Mouse (Mus musculus): Measurements from ENCODE around the gene 1810046K07Rik.

Gene 1810046K07Rik

GRCm38 (mm10) chr9:51305146-51305545 lies 23.6 kb downstream of the 1810046K07Rik start:
- DNase-seq (ENCODE audit: extremely low spot score, low read depth, low spot score) = no peak

GRCm38 (mm10) chr9:51303980-51304379 lies 24.7 kb downstream of the 1810046K07Rik start:
- no peak for DNase-seq (ENCODE audit: extremely low spot score, low read depth, low spot score)

DNA sequence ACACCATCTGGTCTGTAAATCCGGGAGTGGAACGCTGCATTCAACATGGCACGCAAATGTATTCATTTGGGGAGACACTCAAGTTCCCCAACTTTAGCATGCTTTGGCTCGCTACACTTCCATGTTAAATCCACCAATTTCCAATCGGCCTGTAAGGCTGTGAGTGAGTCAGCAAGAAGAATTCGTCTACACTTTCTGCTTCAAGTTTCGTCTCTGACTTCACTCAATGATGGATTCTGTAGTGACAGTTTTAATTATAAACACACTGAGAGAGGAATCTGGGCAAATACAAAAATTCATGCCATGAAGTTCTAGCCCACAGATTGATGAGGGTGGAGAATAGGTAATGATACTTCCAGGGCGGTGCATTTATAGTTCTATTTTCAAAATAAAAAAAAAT lies 35.2 kb downstream of the 1810046K07Rik start:
- no peak for DNase-seq (ENCODE audit: extremely low spot score, low read depth, low spot score)

DNA sequence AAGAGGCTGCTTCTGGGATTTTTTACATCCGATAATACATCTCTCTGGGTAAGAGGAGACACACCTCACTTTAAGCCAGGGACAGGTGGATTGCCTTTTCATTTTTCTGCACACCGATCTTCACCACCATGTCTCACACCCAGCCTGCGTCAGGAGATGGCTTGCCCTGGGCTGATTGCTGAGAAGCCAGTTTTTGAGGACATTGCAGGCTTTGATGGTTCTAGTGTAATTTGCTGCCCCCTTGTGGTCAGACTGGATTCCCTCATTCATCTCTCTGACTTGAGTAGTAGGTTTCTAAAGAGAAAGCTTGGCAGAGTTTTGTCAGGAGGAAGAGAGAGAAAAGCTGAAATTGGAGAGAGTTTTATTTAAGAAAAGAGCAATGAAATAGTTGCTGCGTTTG lies 36.0 kb downstream of the 1810046K07Rik start:
- peak; percentile 88 for DNase-seq (ENCODE audit: extremely low spot score, low read depth, low spot score)

DNA sequence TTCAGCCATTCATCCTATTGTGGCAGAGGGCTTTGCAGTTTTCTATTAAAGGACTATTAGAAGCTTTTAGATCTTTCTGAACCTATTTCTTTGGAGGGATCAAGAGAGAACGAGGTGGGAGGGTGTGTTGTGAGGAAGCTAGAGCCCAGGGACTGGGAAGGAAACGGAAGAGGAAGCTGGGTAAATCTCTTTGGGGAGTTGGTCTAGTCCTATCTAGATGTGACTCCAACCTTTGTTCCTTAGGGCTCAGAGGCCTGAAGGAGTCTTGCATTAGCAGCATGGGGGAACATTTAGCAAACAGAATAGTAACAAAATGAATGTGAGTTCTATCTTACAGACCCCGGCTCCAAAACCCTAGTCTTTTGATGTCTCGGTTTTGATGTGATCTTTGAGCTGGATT lies 37.7 kb downstream of the 1810046K07Rik start:
- DNase-seq (ENCODE audit: extremely low spot score, low read depth, low spot score) = no peak

- DNase-seq (ENCODE audit: extremely low spot score, low read depth, low spot score) = no peak
Measured at GRCm38 (mm10) chr9:51286079-51286478, 42.6 kb downstream of the 1810046K07Rik start.

DNA sequence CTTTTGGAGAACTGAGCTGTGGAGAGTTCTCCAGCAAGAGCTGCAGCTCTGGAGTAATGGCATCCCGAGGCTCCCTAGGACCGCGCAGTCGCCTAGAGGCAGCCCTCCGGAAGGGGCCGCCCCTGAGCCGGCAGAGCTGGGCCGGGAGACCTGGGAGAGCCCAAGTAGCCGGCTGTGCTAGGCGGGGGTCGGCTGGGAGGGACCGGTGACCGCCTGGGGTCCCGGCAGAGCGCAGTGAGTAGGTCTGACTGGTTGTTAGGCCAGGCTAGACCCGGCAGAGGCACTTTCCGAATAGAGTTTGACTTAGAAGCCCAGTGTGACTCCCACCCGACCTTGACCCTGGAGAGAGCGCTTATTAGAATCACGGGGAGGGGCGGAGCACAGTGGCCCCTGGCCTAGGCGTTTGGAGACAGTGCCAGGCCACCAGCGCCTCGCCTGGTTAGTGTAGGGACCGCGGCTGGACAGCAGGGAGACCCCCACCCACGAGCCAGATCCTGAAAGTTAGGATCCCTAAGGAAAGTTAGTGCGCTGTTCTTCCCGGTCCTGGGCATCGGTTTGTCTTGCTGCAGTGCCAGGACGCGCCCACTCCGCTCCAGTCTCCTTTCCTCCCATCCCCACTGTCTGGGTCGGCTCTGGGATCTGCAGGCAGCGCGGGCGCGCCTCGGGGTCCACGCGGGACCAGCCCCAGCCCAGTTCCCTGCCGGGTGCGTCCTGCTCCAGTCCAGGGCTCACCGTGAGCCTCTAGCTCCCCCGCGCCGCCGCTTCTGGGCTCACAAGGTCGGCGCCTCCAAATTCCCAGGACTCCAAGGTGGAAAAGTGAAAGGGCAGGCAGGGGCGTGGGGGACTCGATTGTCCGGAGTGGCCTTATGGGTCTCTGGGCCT lies 50.0 kb downstream of the 1810046K07Rik start, which contains the start of gene Colca2:
Gene Colca2, minus strand, starts transcription at position 70 of the 882 bp plus-strand sequence.
- DNase-seq (ENCODE audit: extremely low spot score, low read depth, low spot score) = peak; percentile 18

- DNase-seq (ENCODE audit: extremely low spot score, low read depth, low spot score) = peak; percentile 39
Measured at GRCm38 (mm10) chr9:51277834-51278498, 50.8 kb downstream of the 1810046K07Rik start.

GRCm38 (mm10) chr9:51274678-51275077 lies 54.0 kb downstream of the 1810046K07Rik start:
- no peak for DNase-seq (ENCODE audit: extremely low spot score, low read depth, low spot score)

- DNase-seq (ENCODE audit: extremely low spot score, low read depth, low spot score) = no peak
Measured at GRCm38 (mm10) chr9:51273581-51274154, 55.0 kb downstream of the 1810046K07Rik start.

GRCm38 (mm10) chr9:51272102-51272501 lies 56.6 kb downstream of the 1810046K07Rik start:
- DNase-seq (ENCODE audit: extremely low spot score, low read depth, low spot score) = no peak

GRCm38 (mm10) chr9:51271073-51271472 lies 57.6 kb downstream of the 1810046K07Rik start:
- no peak for DNase-seq (ENCODE audit: extremely low spot score, low read depth, low spot score)

- DNase-seq (ENCODE audit: extremely low spot score, low read depth, low spot score) = no peak
Measured at GRCm38 (mm10) chr9:51268852-51269251, 59.9 kb downstream of the 1810046K07Rik start.

DNA sequence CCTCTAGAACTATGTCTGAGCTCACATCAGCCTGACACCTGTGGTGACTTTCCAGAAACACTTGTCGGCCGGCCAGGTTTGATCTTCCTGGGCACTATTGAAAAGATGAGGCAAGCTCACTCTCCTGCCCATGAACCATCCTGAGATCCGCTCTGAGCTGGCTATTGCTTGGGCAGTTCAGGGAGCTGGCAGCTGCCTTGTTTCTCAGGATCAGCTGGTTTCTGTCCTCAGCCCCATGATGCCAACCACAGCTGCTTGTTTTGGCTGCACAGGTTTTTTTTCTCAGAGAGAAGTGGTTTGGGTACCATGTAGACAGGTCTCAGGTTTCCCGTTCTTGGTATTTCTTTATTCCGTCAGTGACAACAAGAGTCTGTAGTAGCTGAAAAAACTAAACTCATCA lies 70.3 kb downstream of the 1810046K07Rik start:
- DNase-seq (ENCODE audit: extremely low spot score, low read depth, low spot score) = no peak

DNA sequence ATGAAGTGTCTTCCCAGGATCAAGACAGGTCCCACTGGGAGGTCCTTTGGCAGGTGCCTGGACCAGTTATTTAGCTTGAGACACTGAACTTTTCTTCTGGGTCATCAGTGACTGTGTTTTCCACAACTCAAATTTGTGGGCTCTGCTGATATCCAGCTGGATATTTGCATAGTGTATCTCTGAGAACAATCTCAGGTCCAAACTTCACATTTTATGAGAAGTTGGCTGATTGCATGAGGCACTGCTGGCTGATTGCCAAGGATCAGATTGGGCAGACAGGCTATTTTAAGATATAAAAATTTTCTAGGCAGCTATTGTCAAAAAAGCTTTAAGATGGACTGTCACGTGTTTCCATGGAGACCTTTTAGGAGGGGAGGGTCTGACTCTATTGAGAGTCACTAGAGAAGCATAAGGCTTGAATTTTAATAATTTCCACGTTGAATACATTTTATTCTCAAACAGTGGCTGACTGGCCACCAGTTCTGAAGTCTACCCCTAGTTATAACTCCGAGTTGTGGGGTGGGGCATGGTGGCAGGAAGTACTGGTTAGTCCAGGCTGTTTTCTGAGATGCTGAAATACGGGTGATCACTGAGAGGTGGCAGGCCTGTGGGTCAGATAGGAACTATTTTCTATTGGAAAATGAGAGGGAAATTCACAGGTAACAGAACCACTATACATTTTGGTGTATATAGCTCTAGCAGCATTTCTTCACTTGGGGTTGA lies 71.8 kb downstream of the 1810046K07Rik start:
- no peak for DNase-seq (ENCODE audit: extremely low spot score, low read depth, low spot score)

Data from hindlimb bud, embryonic 11.5 days (tissue).